Mouse (Mus musculus) hindbrain, embryonic 14.5 days (tissue): ENCODE measurements at regions not wholly inside any gene's neighbourhood (a gene's known extent, or its start where the extent isn't known, plus 50 kb on each side); places are given as distances from the start of the nearest gene placed in this dataset.

Experiments used
- ATAC-seq: fragments of 200-750 bp; cut with Nextera tagmentation; 2 replicates; pipeline ENCODE4 v1.8.0; 2017; ENCODE audit warnings: moderate number of reproducible peaks, mild to moderate bottlenecking, moderate TSS enrichment, moderate library complexity; ENCODE audit not compliant: low FRiP score
- DNase-seq: peaks from one replicate; pipeline ENCODE4 v3.0.0-alpha.2; 2015; ENCODE audit warnings: low spot score
- H3K27ac ChIP-seq: fragments of 300-500 bp; sonication (generic); 2 replicates; pipeline ENCODE4 v1.5.1; 2014; ENCODE audit warnings: mild to moderate bottlenecking, moderate library complexity
- H3K27me3 ChIP-seq: fragments of 300-500 bp; sonication (generic); 2 replicates; pipeline ENCODE4 v1.6.1; 2014; ENCODE audit warnings: mild to moderate bottlenecking, low read length, mixed read lengths; ENCODE audit not compliant: control insufficient read depth, insufficient read depth
- H3K36me3 ChIP-seq: fragments of 300-500 bp; sonication (generic); replicated peaks from 2 replicates; pipeline ENCODE4 v1.6.1; 2014; ENCODE audit not compliant: control insufficient read depth, insufficient read depth
- H3K4me1 ChIP-seq: fragments of 300-500 bp; sonication (generic); replicated peaks from 2 replicates; pipeline ENCODE4 v1.6.1; 2014; ENCODE audit warnings: antibody characterized with exemption, low read length, mixed read lengths; ENCODE audit not compliant: control insufficient read depth, insufficient read depth
- H3K4me2 ChIP-seq: fragments of 300-500 bp; sonication (generic); replicated peaks from 2 replicates; pipeline ENCODE4 v1.6.1; 2014; ENCODE audit warnings: mild to moderate bottlenecking, moderate library complexity
- H3K4me3 ChIP-seq: fragments of 300-500 bp; sonication (generic); replicated peaks from 2 replicates; pipeline ENCODE4 v1.5.1; 2014; ENCODE audit warnings: mild to moderate bottlenecking, low read length
- H3K9ac ChIP-seq: fragments of 300-500 bp; sonication (generic); 2 replicates; pipeline ENCODE4 v1.6.1; 2014
- H3K9me3 ChIP-seq: fragments of 300-500 bp; sonication (generic); 2 replicates; pipeline ENCODE4 v1.6.1; 2016; ENCODE audit warnings: low read length; ENCODE audit not compliant: control insufficient read depth
- WGBS: fragments of 180-500 bp; shearing (Covaris S2); extraction: QIAGEN DNeasy Blood & Tissue Kit; methylation state at CpG from one replicate; pipeline ENCODE4 v1.1.7; 2014; 5-methylcytosine and 5-hydroxymethylcytosine counted together

GRCm38 (mm10) chr16:85951628-85952027 lies 50.0 kb upstream of the Adamts5 start:
- no peak overlapping the region for H3K4me2 ChIP-seq
- no peaks in the 10 kb centered on the region for H3K27me3 ChIP-seq
- H3K4me1 ChIP-seq, result no peaks in the 10 kb centered on the region
- H3K27ac ChIP-seq, result no peak overlapping the region
- ATAC-seq, result no peak
- H3K36me3 ChIP-seq, result no peaks in the 10 kb centered on the region
- no peaks in the 10 kb centered on the region for H3K9me3 ChIP-seq
- no peak overlapping the region for H3K4me3 ChIP-seq
- no peak overlapping the region for H3K9ac ChIP-seq
- WGBS, result 94% methylated on average over 4 of the region's 4 CpGs
- no peak for DNase-seq
